Mouse (Mus musculus): Measurements from ENCODE around the gene Prkcz. TPM values are rescaled to one million over a fixed set of nuclear protein-coding genes. Genes with fewer than 3 reads are reported as not detected.
"Not testable (repeated sequence)": the region's sequence is repeated elsewhere in the genome, so short reads cannot be mapped to it uniquely, and the experiment has no call there.

Prkcz gene
- total RNA-seq, 2 experiments from 2014 or later: 224 to 236 TPM

- intact Hi-C loops (cut with DNase I): no loop called here
- DNase-seq (ENCODE audit: low spot score in 2 of 2): no peak
Observed at GRCm38 (mm10) chr4:155267047-155267543, 94.1 kb downstream of the Prkcz start.

DNA sequence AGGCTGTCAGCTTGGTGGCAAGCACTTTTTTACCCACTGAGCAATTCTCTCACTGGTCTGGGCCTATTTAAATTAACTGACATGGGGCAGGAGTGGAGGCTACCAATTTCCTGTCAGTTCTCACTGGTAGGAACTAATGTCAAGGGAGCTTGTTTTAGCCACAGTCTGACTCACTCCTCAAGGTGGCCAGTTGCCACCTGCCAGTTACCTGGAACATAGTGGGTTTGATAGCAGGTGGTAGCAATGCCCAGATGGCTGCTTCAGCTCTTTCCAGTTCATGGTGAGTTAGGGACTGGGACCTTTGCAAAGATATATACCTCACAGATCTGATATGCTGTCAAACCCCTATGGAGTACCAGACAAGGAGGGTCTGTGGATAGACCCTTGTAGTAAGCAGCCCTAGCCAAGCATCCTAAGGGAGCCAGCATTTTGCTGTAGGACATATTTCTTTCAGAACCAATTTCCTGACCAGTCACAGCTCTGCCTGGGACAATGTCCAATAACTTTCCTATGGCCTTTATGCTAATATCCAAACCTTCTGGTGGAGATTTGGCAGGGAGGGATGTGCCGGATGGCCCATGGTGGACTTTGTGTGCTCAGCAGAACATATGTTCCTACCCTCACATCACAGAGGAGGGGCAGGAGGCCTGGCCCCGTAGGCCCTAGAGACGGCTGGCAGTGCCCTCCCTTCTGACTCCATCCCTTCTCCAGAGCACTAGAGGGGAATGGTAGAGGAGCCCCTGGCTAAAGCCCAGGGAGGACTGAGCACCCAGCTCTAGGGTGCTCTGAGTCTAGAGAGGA lies 96.4 kb downstream of the Prkcz start:
- intact Hi-C loops (cut with DNase I): no loop called here

DNA sequence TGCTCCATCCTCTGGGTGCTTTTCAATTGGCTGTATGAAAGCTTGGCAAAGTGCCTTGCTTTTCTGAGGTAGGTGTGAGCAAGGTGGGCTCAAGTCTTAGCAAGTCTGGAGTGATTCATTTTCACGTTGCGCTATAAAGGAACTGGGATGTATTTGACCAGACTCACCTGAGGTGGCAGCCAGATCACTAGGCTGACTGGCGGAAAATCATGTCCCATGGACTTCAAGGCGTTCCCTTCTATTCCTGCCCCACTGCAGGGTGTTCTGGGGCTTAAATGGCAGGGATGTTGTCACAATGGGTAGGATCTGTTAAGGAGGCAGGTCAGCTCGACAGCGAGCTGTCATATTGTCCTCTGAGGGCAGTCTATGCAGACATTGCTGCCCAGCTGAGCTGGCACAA lies 108.9 kb downstream of the Prkcz start:
- no peak for DNase-seq (ENCODE audit: low spot score in 2 of 2)
- intact Hi-C loops (cut with DNase I): loop anchor here (10.0 kb wide), 1 partner anchor 287 kb away; the partner anchor contains the start of genes Hes5 and Pank4

More for the DNA sequence above, 96.4 kb downstream of the Prkcz start:
- no peak for DNase-seq (ENCODE audit: low spot score in 2 of 2)

GRCm38 (mm10) chr4:155251147-155251546 lies 110.0 kb downstream of the Prkcz start:
- DNase-seq (ENCODE audit: low spot score in 2 of 2): no peak
- intact Hi-C loops (cut with DNase I): loop anchor here (10.0 kb wide), 1 partner anchor 286 kb away; the partner anchor contains the start of genes Hes5 and Pank4

- DNase-seq (ENCODE audit: low spot score in 2 of 2): peak in 1 of 2 experiments; percentile 36
- intact Hi-C loops (cut with DNase I): loop anchor here (10.0 kb wide), 1 partner anchor 286 kb away; the partner anchor contains the start of genes Hes5 and Pank4
Observed at GRCm38 (mm10) chr4:155250361-155251117, 110.6 kb downstream of the Prkcz start.

GRCm38 (mm10) chr4:155249648-155250351 lies 111.4 kb downstream of the Prkcz start, which contains the start of gene Faap20:
Faap20 (plus strand) TSS chr4:155249802.
- peak; percentile 86 to 87 for DNase-seq (ENCODE audit: low spot score in 2 of 2)
- intact Hi-C loops (cut with DNase I): loop anchor here (1.0 to 10.0 kb wide), 4 partner anchors 28 to 285 kb away; partner anchors contain the start of genes Hes5 and Pank4

DNA sequence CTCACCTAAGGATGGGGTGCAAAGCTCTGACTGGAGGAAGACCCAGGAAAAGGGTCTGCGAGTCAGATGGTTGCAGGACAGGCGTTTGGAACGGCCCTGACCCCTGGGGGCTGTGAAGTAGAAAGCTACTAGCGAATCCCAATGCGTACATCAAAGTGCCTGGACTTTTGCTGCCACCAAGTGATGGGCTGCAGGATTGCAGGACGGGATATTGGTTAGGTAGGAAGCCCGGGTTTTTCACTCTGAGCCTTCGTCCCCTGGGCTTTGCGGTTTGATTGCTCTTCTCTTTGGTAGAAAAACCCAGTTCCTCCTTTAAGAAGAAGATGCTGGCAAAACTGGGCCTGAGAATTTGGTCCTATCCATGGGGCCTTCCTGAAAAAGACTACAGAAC lies 111.9 kb downstream of the Prkcz start:
- intact Hi-C loops (cut with DNase I): loop anchor here (1.0 to 5.0 kb wide), 3 partner anchors 28 to 154 kb away; no protein-coding TSS in a partner anchor
- peak; percentile 86 to 92 for DNase-seq (ENCODE audit: low spot score in 2 of 2)

DNA sequence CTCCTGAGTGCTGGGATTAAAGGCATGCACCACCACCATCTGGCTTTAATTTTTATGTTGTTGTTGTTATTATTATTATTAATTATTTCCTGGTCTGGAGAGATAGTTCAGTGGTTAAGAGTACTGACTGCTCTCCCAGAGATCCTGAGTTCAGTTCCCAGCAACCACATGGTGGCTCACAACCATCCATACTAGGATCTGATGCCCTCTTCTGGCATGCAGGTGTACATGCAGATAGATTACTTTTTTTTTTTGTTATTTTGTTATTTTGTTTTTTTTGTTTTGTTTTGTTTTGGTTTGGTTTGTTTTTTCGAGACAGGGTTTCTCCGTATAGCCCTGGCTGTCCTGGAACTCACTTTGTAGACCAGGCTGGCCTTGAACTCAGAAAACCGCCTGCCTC lies 113.1 kb downstream of the Prkcz start:
- not testable (repeated sequence) for DNase-seq (ENCODE audit: low spot score in 2 of 2)
- intact Hi-C loops (cut with DNase I): loop anchor here (5.0 kb wide), 1 partner anchor 96 kb away; no protein-coding TSS in a partner anchor

DNA sequence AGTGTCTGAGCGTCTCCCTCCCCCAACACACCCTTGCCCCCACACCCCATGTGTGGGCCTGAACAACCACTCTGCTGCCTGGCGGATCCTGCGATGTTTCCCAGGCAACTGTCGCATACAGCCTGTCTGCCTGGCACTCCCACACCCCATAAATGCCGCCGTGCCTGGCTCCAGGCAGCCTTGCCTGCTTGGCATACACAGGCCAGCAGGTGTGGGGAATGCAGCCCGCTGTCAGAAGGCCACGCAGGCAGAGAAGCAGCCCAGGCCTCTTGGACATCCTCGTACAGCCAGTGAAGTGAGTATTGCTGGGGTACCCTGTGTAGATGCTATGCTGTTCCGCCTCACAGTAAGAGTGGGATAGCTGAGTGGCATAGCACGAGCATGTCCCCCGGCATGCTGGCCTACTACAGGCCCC lies 114.5 kb downstream of the Prkcz start:
- intact Hi-C loops (cut with DNase I): loop anchor here (5.0 kb wide), 1 partner anchor 94 kb away; no protein-coding TSS in a partner anchor
- DNase-seq (ENCODE audit: low spot score in 2 of 2): peak; percentile 77 to 84

GRCm38 (mm10) chr4:155245770-155246492 lies 115.2 kb downstream of the Prkcz start:
- intact Hi-C loops (cut with DNase I): loop anchor here (5.0 kb wide), 1 partner anchor 94 kb away; no protein-coding TSS in a partner anchor
- no peak for DNase-seq (ENCODE audit: low spot score in 2 of 2)

GRCm38 (mm10) chr4:155243233-155243632 lies 117.9 kb downstream of the Prkcz start:
- intact Hi-C loops (cut with DNase I): no loop called here
- DNase-seq (ENCODE audit: low spot score in 2 of 2): peak; percentile 36 to 37

GRCm38 (mm10) chr4:155242292-155242691 lies 118.9 kb downstream of the Prkcz start:
- intact Hi-C loops (cut with DNase I): no loop called here
- no peak for DNase-seq (ENCODE audit: low spot score in 2 of 2)

- intact Hi-C loops (cut with DNase I): no loop called here
Observed at GRCm38 (mm10) chr4:155241789-155242188, 119.4 kb downstream of the Prkcz start.

DNA sequence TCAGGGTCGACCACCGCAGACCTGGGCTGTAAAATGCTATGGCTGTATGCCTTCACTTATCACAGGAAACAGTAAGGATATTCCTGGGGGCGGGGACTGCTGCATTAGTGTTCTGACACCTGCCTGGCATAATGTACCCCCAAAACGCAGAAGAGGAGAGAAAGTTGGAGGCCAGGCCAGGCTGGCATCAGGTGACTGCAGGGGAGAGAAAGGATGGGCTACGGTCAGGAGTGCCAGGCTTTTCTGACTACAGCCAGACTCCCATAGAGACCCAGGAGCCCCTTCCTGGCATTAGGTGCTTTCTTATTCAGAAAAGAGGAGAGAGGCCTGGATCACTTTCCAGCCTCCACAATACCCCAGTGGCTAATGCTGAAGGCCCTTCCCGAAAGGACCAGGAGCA lies 121.7 kb downstream of the Prkcz start:
- no peak for DNase-seq (ENCODE audit: low spot score in 2 of 2)
- intact Hi-C loops (cut with DNase I): no loop called here

More at GRCm38 (mm10) chr4:155241789-155242188, 119.4 kb downstream of the Prkcz start:
- DNase-seq (ENCODE audit: low spot score in 2 of 2): no peak

- intact Hi-C loops (cut with DNase I): no loop called here
- no peak for DNase-seq (ENCODE audit: low spot score in 2 of 2)
Observed at GRCm38 (mm10) chr4:155238276-155238675, 122.9 kb downstream of the Prkcz start.

DNA sequence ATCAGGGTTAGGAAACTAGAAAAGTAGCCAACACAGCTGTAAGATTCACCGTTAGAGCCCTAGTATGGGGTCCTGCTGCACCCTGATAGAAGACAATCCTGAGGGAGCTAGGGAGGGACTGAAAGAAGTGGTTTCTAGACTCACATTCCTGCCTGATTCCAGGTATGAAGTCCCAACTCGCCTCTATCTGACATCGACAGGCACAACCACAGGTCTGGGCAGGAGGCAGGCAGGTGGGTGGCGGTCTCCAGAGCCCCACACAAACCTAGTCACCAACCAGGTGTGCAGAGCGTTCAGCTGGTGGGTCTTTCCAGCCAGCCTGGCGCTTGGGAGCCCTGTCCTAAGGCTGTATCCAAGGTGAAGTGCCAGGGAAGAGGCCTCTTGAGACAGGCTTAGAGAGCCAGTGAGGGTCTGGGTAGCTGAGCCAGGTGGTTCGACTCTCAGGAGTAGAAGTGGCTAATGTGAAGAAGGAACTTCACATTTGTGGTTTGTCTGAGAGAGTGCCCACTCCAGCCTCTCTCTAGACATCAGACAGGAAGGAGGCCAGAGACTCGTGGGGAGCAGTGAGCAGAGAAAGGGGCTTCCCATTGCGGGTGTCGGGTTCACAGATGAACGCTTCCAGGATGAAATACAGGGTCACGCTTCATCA lies 124.3 kb downstream of the Prkcz start:
- DNase-seq (ENCODE audit: low spot score in 2 of 2): no peak
- intact Hi-C loops (cut with DNase I): no loop called here

DNA sequence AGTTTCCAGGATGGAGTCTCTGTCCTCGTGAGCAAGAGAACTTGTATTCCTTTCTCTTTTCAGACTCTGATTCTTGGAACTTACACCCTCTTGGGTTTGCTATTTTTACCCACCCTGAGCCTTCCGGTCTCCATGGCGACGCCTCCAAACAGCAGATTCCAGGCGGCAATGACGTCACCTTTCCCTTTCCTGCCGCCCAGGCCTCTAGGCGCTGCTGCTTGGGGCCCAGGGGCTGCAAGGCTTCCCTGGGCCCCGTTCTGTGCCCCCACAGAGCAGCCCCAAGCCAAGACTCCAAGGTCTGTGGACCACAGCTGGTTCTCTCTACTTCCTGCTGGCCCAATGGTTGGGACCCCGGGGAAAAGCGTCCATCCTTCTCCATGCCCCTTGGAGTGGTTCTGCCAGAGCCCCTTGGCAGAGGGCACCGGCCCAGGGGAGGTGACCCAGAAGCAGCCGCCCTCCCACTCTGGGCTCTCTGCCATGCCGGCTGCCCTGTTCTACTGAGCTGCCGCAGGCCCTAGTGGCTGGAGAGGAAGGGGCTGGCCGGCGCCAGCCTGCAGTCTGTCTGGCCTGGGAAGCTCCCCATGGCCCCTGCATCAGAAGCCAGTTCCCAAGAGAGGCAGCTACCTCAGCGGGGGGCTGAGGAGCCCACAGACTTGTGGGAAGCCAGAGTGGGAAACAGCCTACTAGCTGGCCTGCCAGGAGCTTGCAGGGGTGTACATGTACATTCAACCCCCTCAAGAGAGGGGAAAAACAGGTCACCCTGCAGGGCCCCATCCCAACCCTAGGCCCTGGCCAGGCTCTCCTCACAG lies 125.6 kb downstream of the Prkcz start:
- intact Hi-C loops (cut with DNase I): no loop called here
- DNase-seq (ENCODE audit: low spot score in 2 of 2): peak; percentile 91 to 93

Measured in left cerebral cortex, postnatal 36 days (tissue).